Comparison of ENCODE assay signal across 8 mouse cellular contexts in genomic region chr2:26932473-26933303, GRCm38 (mm10). TPM values are rescaled to one million over a fixed set of nuclear protein-coding genes. Genes with fewer than 3 reads are reported as not detected.
DNase-seq lines count a peak whose midpoint lies in the region; ATAC-seq and TF ChIP-seq lines count a peak whose summit lies in the region.

No protein-coding gene starts in this region.

- peak overlapping the region; percentile 92 for H3K27ac ChIP-seq in heart, adult 2 months
- peak overlapping the region; percentile 93 for H3K27ac ChIP-seq in embryonic facial prominence, embryonic 15.5 days (replicated peaks)
- peak overlapping the region; percentile 88 for H3K27ac ChIP-seq in hindbrain, postnatal 0 days
- H3K27ac ChIP-seq in liver, embryonic 15.5 days (replicated peaks), result peak overlapping the region; percentile 84
- peak overlapping the region; percentile 92 for H3K27ac ChIP-seq in stomach, embryonic 14.5 days (ENCODE audit: low read length)

- peak overlapping the region; percentile 67 for H3K4me3 ChIP-seq in heart, adult 2 months
- peak overlapping the region; percentile 93 for H3K4me3 ChIP-seq in G1E (ENCODE audit: low read depth, low read length)
- peak overlapping the region; percentile 88 for H3K4me3 ChIP-seq in embryonic facial prominence, embryonic 15.5 days (replicated peaks)
- peak overlapping the region; percentile 93 for H3K4me3 ChIP-seq in hindbrain, postnatal 0 days (ENCODE audit: low read length)
- H3K4me3 ChIP-seq in liver, embryonic 15.5 days (replicated peaks), result peak overlapping the region; percentile 94
- H3K4me3 ChIP-seq in stomach, embryonic 14.5 days (ENCODE audit: low read depth, low read length), result peak overlapping the region; percentile 91

- peaks cover 2% of the 10 kb centered on the region; the same call in 1 of the 2 replicates for H3K36me3 ChIP-seq in heart, adult 2 months (ENCODE audit: control insufficient read depth, insufficient read depth, low read length)
- peaks cover 43% of the 10 kb centered on the region for H3K36me3 ChIP-seq in G1E (replicated peaks)
- peaks cover 36% of the 10 kb centered on the region for H3K36me3 ChIP-seq in embryonic facial prominence, embryonic 15.5 days
- no peaks in the 10 kb centered on the region for H3K36me3 ChIP-seq in hindbrain, postnatal 0 days (ENCODE audit: insufficient read depth, low read length)
- peaks cover 39% of the 10 kb centered on the region for H3K36me3 ChIP-seq in liver, embryonic 15.5 days (replicated peaks)
- H3K36me3 ChIP-seq in stomach, embryonic 14.5 days (ENCODE audit: control insufficient read depth, insufficient read depth, low read length), result peaks cover 27% of the 10 kb centered on the region; the same call in 1 of the 2 replicates

- WGBS in heart, adult 2 months, result under 1% methylated on average over 49 of the region's 49 CpGs
- WGBS in embryonic facial prominence, embryonic 15.5 days, result under 1% methylated on average over 49 of the region's 49 CpGs
- WGBS in hindbrain, postnatal 0 days, result 2% methylated on average over 34 of the region's 49 CpGs
- under 1% methylated on average over 49 of the region's 49 CpGs for WGBS in liver, embryonic 15.5 days (ENCODE audit: insufficient replicate concordance)
- WGBS in stomach, embryonic 14.5 days, result 1% methylated on average over 45 of the region's 49 CpGs

- intact Hi-C loops in heart, adult 2 months (cut with DNase I), result loop anchor here (1.0 to 10.0 kb wide), 3 partner anchors 21 to 302 kb away; no protein-coding TSS in a partner anchor
- intact Hi-C loops in heart, postnatal 25 days (cut with DNase I), result loop anchor here (2.0 to 5.0 kb wide), 3 partner anchors 16 to 305 kb away; partner anchors contain the start of genes Surf1 and Surf2

- H3K4me2 ChIP-seq in embryonic facial prominence, embryonic 15.5 days (replicated peaks), result peak overlapping the region; percentile 66
- H3K4me2 ChIP-seq in hindbrain, postnatal 0 days (ENCODE audit: low read depth, low read length), result peak overlapping the region; percentile 85
- H3K4me2 ChIP-seq in liver, embryonic 15.5 days, result peak overlapping the region; percentile 94
- peak overlapping the region; percentile 74 for H3K4me2 ChIP-seq in stomach, embryonic 14.5 days (replicated peaks; ENCODE audit: low read depth, low read length)

- peaks cover 13% of the 10 kb centered on the region for H3K4me1 ChIP-seq in heart, adult 2 months (ENCODE audit: control insufficient read depth, insufficient read depth, low read length)
- H3K4me1 ChIP-seq in G1E (ENCODE audit: insufficient read depth, low read depth, low read length), result peaks cover 74% of the 10 kb centered on the region
- H3K4me1 ChIP-seq in embryonic facial prominence, embryonic 15.5 days, result peaks cover 45% of the 10 kb centered on the region
- peaks cover 8% of the 10 kb centered on the region; the same call in 1 of the 2 replicates for H3K4me1 ChIP-seq in hindbrain, postnatal 0 days (ENCODE audit: insufficient read depth, low read length)
- H3K4me1 ChIP-seq in liver, embryonic 15.5 days (replicated peaks), result peaks cover 67% of the 10 kb centered on the region
- H3K4me1 ChIP-seq in stomach, embryonic 14.5 days (ENCODE audit: control insufficient read depth, insufficient read depth, low read length), result peaks cover 11% of the 10 kb centered on the region

- no peak for TF ChIP-seq EP300 in heart, adult 2 months (IDR thresholded peaks at IDR 0.05; ENCODE audit: insufficient read depth, low read depth, low read length)

- no peak for DNase-seq in heart, adult 2 months
- DNase-seq in heart, postnatal 25 days (ENCODE audit: low spot score), result no peak
- DNase-seq in G1E (ENCODE audit: low spot score), result peak; percentile 40
- no peak for DNase-seq in hindbrain, postnatal 0 days (ENCODE audit: low spot score)
- no peak for DNase-seq in urinary bladder, postnatal 10 days (ENCODE audit: low spot score)

- ATAC-seq in G1E (ENCODE audit: extremely low read depth, insufficient number of reproducible peaks, low FRiP score, poor library complexity, severe bottlenecking), result no peak
- ATAC-seq in embryonic facial prominence, embryonic 15.5 days (ENCODE audit: insufficient number of reproducible peaks, low FRiP score, low TSS enrichment, low read depth), result no peak; the same call in none of the 2 replicates
- ATAC-seq in hindbrain, postnatal 0 days, result peak; percentile 1; the same call in 1 of the 2 replicates
- ATAC-seq in liver, embryonic 15.5 days (ENCODE audit: insufficient read depth), result peak; percentile 26
- ATAC-seq in stomach, embryonic 14.5 days (ENCODE audit: insufficient number of reproducible peaks, insufficient read depth, low FRiP score, low read depth), result peak; percentile 20

- peaks cover 3% of the 10 kb centered on the region for H3K79me2 ChIP-seq in heart, adult 2 months (replicated peaks; ENCODE audit: control insufficient read depth, insufficient read depth, low read length)

- no peaks in the 10 kb centered on the region for H3K9me3 ChIP-seq in G1E (replicated peaks)
- no peaks in the 10 kb centered on the region for H3K9me3 ChIP-seq in embryonic facial prominence, embryonic 15.5 days (replicated peaks)
- H3K9me3 ChIP-seq in hindbrain, postnatal 0 days (ENCODE audit: low read length), result no peaks in the 10 kb centered on the region
- H3K9me3 ChIP-seq in liver, embryonic 15.5 days (replicated peaks), result no peaks in the 10 kb centered on the region
- no peaks in the 10 kb centered on the region for H3K9me3 ChIP-seq in stomach, embryonic 14.5 days (ENCODE audit: control insufficient read depth, low read depth, low read length)

- no peaks in the 10 kb centered on the region for H3K27me3 ChIP-seq in heart, adult 2 months (ENCODE audit: control insufficient read depth, insufficient read depth, low read length)
- H3K27me3 ChIP-seq in G1E (ENCODE audit: insufficient read depth, low read length), result no peaks in the 10 kb centered on the region
- no peaks in the 10 kb centered on the region for H3K27me3 ChIP-seq in embryonic facial prominence, embryonic 15.5 days
- H3K27me3 ChIP-seq in hindbrain, postnatal 0 days (ENCODE audit: insufficient read depth, low read length), result no peaks in the 10 kb centered on the region
- no peaks in the 10 kb centered on the region for H3K27me3 ChIP-seq in liver, embryonic 15.5 days
- H3K27me3 ChIP-seq in stomach, embryonic 14.5 days (ENCODE audit: control insufficient read depth, insufficient read depth, low read length), result no peaks in the 10 kb centered on the region

- no peak for TF ChIP-seq POLR2A in heart, adult 2 months (IDR thresholded peaks at IDR 0.05; ENCODE audit: insufficient read depth, low read depth, low read length)

- H3K9ac ChIP-seq in heart, adult 2 months (ENCODE audit: low read depth, low read length), result peak overlapping the region; percentile 99
- H3K9ac ChIP-seq in embryonic facial prominence, embryonic 15.5 days, result peak overlapping the region; percentile 100
- H3K9ac ChIP-seq in hindbrain, postnatal 0 days (replicated peaks; ENCODE audit: low read length), result peak overlapping the region; percentile 97
- peak overlapping the region; percentile 99 for H3K9ac ChIP-seq in liver, embryonic 15.5 days
- peak overlapping the region; percentile 99 for H3K9ac ChIP-seq in stomach, embryonic 14.5 days (replicated peaks; ENCODE audit: low read depth, low read length)

- TF ChIP-seq CTCF in heart, adult 2 months (IDR thresholded peaks at IDR 0.05), result no peak
- TF ChIP-seq CTCF in G1E (IDR thresholded peaks at IDR 0.05; ENCODE audit: low read depth, low read length), result no peak
- no peak for TF ChIP-seq CTCF in hindbrain, postnatal 0 days (IDR thresholded peaks at IDR 0.05; ENCODE audit: low read depth)

RNA-seq across cellular contexts. Expression of gene Surf4, which starts 1.0 kb away (rescaled TPM):
- total RNA-seq in heart, adult 2 months (2021), result 10 to 100 TPM; 80.9 to 87.1 TPM
- 124 and 155 TPM in 2 replicates for polyA plus RNA-seq in heart, adult 2 months (2012; rRNA removed)
- total RNA-seq in heart, postnatal 25 days (2021), result 10 to 100 TPM; 82.1 to 85.7 TPM
- total RNA-seq in G1E (2014; fragmentation: Nextera tagmentation) (88.0 and 97.9 TPM in 2 replicates), G1E (2017) (72.9 and 74.6 TPM in 2 replicates)
- polyA plus RNA-seq in G1E (2012), result 75.3 and 80.7 TPM in 2 replicates
- polyA plus RNA-seq in embryonic facial prominence, embryonic 15.5 days (2015; fragmentation: Nextera tagmentation; extraction: Ambion mirVana), result 265 and 273 TPM in 2 replicates
- 126 TPM in 2 replicates for total RNA-seq in hindbrain, postnatal 0 days (2014; rRNA removed)
- 97.8 and 107 TPM in 2 replicates for polyA plus RNA-seq in hindbrain, postnatal 0 days (2015; fragmentation: Nextera tagmentation; extraction: Ambion mirVana)
- 118 and 129 TPM in 2 replicates for polyA plus RNA-seq in liver, embryonic 15.5 days (2015; fragmentation: Nextera tagmentation; extraction: Ambion mirVana)
- 199 and 218 TPM in 2 replicates for polyA plus RNA-seq in stomach, embryonic 14.5 days (2014; fragmentation: Nextera tagmentation; extraction: Ambion mirVana)

RNA-seq across cellular contexts. Expression of gene Stkld1, which starts 1.2 kb away (rescaled TPM):
- not detected for total RNA-seq in heart, adult 2 months (2021)
- polyA plus RNA-seq in heart, adult 2 months (2012; rRNA removed), result 0.06 TPM in 1 of 2 replicates, not detected in the other
- not detected for total RNA-seq in heart, postnatal 25 days (2021)
- total RNA-seq in G1E (2014; fragmentation: Nextera tagmentation), result not detected in 2 replicates
- total RNA-seq in G1E (2017), result 0.35 TPM in 1 of 2 replicates, not detected in the other
- 0.02 TPM in 1 of 2 replicates, not detected in the other for polyA plus RNA-seq in G1E (2012)
- 0.07 and 0.14 TPM in 2 replicates for polyA plus RNA-seq in embryonic facial prominence, embryonic 15.5 days (2015; fragmentation: Nextera tagmentation; extraction: Ambion mirVana)
- not detected in 2 replicates for total RNA-seq in hindbrain, postnatal 0 days (2014; rRNA removed)
- 0.23 and 0.33 TPM in 2 replicates for polyA plus RNA-seq in hindbrain, postnatal 0 days (2015; fragmentation: Nextera tagmentation; extraction: Ambion mirVana)
- polyA plus RNA-seq in liver, embryonic 15.5 days (2015; fragmentation: Nextera tagmentation; extraction: Ambion mirVana), result 0.06 and 0.08 TPM in 2 replicates
- polyA plus RNA-seq in stomach, embryonic 14.5 days (2014; fragmentation: Nextera tagmentation; extraction: Ambion mirVana), result 0.11 and 0.25 TPM in 2 replicates

RNA-seq across cellular contexts. Expression of gene Surf1, which starts 16.4 kb away (rescaled TPM):
- 10 to 100 TPM; 49.7 to 68.0 TPM for total RNA-seq in heart, adult 2 months (2021)
- polyA plus RNA-seq in heart, adult 2 months (2012; rRNA removed), result 49.9 and 51.7 TPM in 2 replicates
- total RNA-seq in heart, postnatal 25 days (2021), result 10 to 100 TPM; 49.4 to 49.7 TPM
- total RNA-seq in G1E (2014; fragmentation: Nextera tagmentation) (119 and 128 TPM in 2 replicates), G1E (2017) (85.6 and 102 TPM in 2 replicates)
- 25.5 and 38.1 TPM in 2 replicates for polyA plus RNA-seq in G1E (2012)
- 58.4 and 60.4 TPM in 2 replicates for polyA plus RNA-seq in embryonic facial prominence, embryonic 15.5 days (2015; fragmentation: Nextera tagmentation; extraction: Ambion mirVana)
- 63.1 and 63.4 TPM in 2 replicates for total RNA-seq in hindbrain, postnatal 0 days (2014; rRNA removed)
- 112 and 117 TPM in 2 replicates for polyA plus RNA-seq in hindbrain, postnatal 0 days (2015; fragmentation: Nextera tagmentation; extraction: Ambion mirVana)
- 33.3 and 33.8 TPM in 2 replicates for polyA plus RNA-seq in liver, embryonic 15.5 days (2015; fragmentation: Nextera tagmentation; extraction: Ambion mirVana)
- 50.4 and 52.4 TPM in 2 replicates for polyA plus RNA-seq in stomach, embryonic 14.5 days (2014; fragmentation: Nextera tagmentation; extraction: Ambion mirVana)

RNA-seq across cellular contexts. Expression of gene Surf2, which starts 16.5 kb away (rescaled TPM):
- 10 to 100 TPM; 15.2 to 16.8 TPM for total RNA-seq in heart, adult 2 months (2021)
- 21.6 and 22.7 TPM in 2 replicates for polyA plus RNA-seq in heart, adult 2 months (2012; rRNA removed)
- 10 to 100 TPM; 14.7 to 14.8 TPM for total RNA-seq in heart, postnatal 25 days (2021)
- total RNA-seq in G1E (2014; fragmentation: Nextera tagmentation), result 69.6 and 91.3 TPM in 2 replicates
- total RNA-seq in G1E (2017), result 73.8 and 81.8 TPM in 2 replicates
- polyA plus RNA-seq in G1E (2012), result 5.7 and 11.1 TPM in 2 replicates
- polyA plus RNA-seq in embryonic facial prominence, embryonic 15.5 days (2015; fragmentation: Nextera tagmentation; extraction: Ambion mirVana), result 38.2 TPM in 2 replicates
- total RNA-seq in hindbrain, postnatal 0 days (2014; rRNA removed), result 16.3 and 24.4 TPM in 2 replicates
- 50.4 and 54.6 TPM in 2 replicates for polyA plus RNA-seq in hindbrain, postnatal 0 days (2015; fragmentation: Nextera tagmentation; extraction: Ambion mirVana)
- 19.0 and 21.4 TPM in 2 replicates for polyA plus RNA-seq in liver, embryonic 15.5 days (2015; fragmentation: Nextera tagmentation; extraction: Ambion mirVana)
- 33.2 and 36.8 TPM in 2 replicates for polyA plus RNA-seq in stomach, embryonic 14.5 days (2014; fragmentation: Nextera tagmentation; extraction: Ambion mirVana)

RNA-seq across cellular contexts. Expression of gene Rpl7a, which starts 22.1 kb away (rescaled TPM):
- 100 to 1,000 TPM; 266 to 312 TPM for total RNA-seq in heart, adult 2 months (2021)
- 431 and 478 TPM in 2 replicates for polyA plus RNA-seq in heart, adult 2 months (2012; rRNA removed)
- 100 to 1,000 TPM; 274 to 280 TPM for total RNA-seq in heart, postnatal 25 days (2021)
- 1,025 and 1,074 TPM in 2 replicates for total RNA-seq in G1E (2014; fragmentation: Nextera tagmentation)
- 2,095 and 2,519 TPM in 2 replicates for total RNA-seq in G1E (2017)
- 4,098 and 5,305 TPM in 2 replicates for polyA plus RNA-seq in G1E (2012)
- polyA plus RNA-seq in embryonic facial prominence, embryonic 15.5 days (2015; fragmentation: Nextera tagmentation; extraction: Ambion mirVana), result 584 and 598 TPM in 2 replicates
- total RNA-seq in hindbrain, postnatal 0 days (2014; rRNA removed), result 863 and 1,008 TPM in 2 replicates
- 446 and 467 TPM in 2 replicates for polyA plus RNA-seq in hindbrain, postnatal 0 days (2015; fragmentation: Nextera tagmentation; extraction: Ambion mirVana)
- 341 and 352 TPM in 2 replicates for polyA plus RNA-seq in liver, embryonic 15.5 days (2015; fragmentation: Nextera tagmentation; extraction: Ambion mirVana)
- polyA plus RNA-seq in stomach, embryonic 14.5 days (2014; fragmentation: Nextera tagmentation; extraction: Ambion mirVana), result 712 and 713 TPM in 2 replicates

Comparison
In these comparisons a context has a peak if more than half of its experiments do, and no peak if none do; other contexts are left out.
1. ATAC-seq: peak in hindbrain, postnatal 0 days (single experiment), liver, embryonic 15.5 days (single experiment) and stomach, embryonic 14.5 days (single experiment); none in G1E (single experiment) and embryonic facial prominence, embryonic 15.5 days (single experiment).
2. Peak in every context shown above with its lines, with median percentiles within 50 percentile points of each other: H3K27ac ChIP-seq, H3K4me3 ChIP-seq, H3K9ac ChIP-seq and H3K4me2 ChIP-seq.